Mouse (Mus musculus): ENCODE measurements around the gene Pla2g16. TPM values are rescaled to one million over a fixed set of nuclear protein-coding genes. Genes with fewer than 3 reads are reported as not detected.
A peak's percentile ranks its signal among the peaks of the same experiment; 100 is the strongest.

Gene Pla2g16
- 100 to 1,000 TPM; 102 to 122 TPM for total RNA-seq (2021)
- long read RNA-seq, experiment 1, transcript Pla2g16-203 (5 exons, 1,901 nt): minor isoform, 12 of 87 reads
- long read RNA-seq, experiment 1, transcript Pla2g16-201 (5 exons, 3,523 nt): major isoform, 55 of 87 reads
- long read RNA-seq, experiment 1, partial matches to known transcripts: 19 of 87 reads
- long read RNA-seq, experiment 1, other reads (novel, unspliced or antisense): 1 of 87 reads
- long read RNA-seq, experiment 2, transcript Pla2g16-203 (5 exons, 1,901 nt): minor isoform, 8 of 43 reads
- long read RNA-seq, experiment 2, transcript Pla2g16-201 (5 exons, 3,523 nt): major isoform, 23 of 43 reads
- long read RNA-seq, experiment 2, partial matches to known transcripts: 5 of 43 reads
- long read RNA-seq, experiment 2, other reads (novel, unspliced or antisense): 7 of 43 reads

DNA sequence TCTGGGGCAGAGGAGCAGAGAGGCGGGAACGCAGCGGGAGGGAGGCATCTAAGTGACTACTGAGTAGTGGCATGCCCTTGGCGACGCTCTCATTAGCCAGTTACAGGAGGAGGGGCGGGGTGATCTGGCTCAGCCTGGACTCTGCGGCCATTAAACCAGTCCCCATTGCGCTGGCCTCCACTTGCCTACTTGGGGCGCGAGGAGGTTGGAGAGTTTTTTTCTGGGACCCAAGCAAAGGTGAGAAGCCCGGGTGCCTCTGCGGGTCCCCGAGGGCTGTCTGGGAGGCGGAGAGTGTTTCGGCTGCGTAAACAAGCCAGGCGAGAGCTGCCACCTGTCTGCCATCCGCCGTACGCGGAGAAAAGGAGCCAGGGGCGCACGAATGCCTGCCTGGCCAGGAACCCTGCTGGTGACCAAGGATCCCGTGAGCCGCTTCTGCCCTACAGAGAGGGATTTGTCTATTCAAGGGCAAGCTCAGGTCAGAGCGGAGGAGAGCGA lies at the start of gene Pla2g16:
Gene Pla2g16, plus strand, starts transcription at position 132 of the 495 bp plus-strand sequence.
- peak; percentile 84 for DNase-seq (ENCODE audit: low spot score)

DNA sequence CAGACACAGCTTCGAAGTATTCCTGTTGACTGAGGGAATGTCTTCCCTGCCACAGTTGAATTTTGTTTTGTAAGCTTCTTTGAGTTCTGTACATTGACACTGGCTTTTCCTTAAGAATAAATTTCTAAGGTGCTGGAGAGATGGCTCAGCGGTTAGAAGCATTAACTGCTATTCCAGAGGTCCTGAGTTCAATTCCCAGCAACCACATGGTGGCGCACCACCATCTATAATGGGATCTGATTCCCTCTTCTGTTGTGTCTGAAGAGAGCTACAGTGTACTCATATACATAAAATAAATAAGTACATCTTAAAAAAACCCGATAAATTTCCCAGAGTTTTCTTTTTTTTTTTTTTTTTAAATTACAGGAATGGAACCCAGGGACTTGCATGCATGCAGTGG lies 49.2 kb upstream of the Pla2g16 start:
- no peak for DNase-seq (ENCODE audit: low spot score)

DNA sequence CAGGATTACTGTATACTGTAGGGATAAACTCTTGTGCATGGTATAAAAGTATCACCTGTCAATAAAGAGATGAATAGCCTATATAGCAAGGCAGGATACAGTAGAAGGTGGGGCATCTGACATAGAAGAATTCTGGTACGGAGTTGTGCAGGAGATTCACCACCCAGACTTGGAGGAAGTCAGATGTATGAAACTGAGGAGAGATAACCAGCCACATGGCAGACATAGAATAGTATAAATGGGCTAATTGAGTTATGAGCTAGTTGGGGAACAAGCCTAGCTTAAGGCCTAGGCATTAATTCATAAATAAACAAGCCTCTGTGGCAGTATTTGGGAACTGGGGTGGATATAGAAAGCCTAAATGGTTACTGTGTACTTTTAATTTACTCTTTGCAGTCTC lies 40.8 kb upstream of the Pla2g16 start:
- DNase-seq (ENCODE audit: low spot score): no peak

DNA sequence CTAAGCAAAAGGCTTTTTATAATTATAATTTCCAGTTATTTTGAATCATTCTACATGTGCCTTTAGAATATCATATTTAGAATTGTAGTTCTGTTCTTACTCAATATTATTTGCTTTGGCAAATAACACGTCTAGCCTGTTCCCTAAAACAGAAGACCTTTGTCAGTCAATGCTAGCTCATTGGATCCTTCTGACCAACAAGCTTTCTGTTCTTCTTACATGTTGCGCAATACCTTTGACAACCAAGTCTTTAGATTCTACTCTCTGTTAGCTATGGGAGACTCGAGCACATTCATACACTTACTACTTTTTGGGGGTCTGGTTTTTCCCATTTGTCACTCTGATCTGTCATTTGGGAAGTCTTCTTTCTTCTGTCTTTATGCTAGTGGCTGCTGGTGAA lies 35.6 kb upstream of the Pla2g16 start:
- no peak for DNase-seq (ENCODE audit: low spot score)

DNA sequence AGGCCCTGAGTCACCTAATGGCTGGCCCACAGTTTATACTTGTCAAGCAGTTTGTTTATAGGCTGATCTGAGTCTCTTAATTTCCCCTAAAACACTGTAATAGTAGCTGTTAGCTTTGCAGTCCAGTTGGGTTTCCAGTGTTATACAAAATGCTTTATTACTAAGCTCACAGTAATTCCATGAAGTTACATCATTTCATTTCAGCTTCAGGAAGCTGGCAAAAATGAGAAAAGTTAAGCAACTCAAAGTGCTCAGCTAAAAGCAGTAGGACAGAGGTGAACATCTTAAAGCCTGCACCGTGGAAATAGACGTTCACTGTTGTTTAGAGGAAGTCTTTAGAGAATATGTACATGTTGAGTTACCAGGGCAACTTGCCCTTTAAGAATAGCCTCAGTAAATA lies 34.4 kb upstream of the Pla2g16 start:
- DNase-seq (ENCODE audit: low spot score): no peak

DNA sequence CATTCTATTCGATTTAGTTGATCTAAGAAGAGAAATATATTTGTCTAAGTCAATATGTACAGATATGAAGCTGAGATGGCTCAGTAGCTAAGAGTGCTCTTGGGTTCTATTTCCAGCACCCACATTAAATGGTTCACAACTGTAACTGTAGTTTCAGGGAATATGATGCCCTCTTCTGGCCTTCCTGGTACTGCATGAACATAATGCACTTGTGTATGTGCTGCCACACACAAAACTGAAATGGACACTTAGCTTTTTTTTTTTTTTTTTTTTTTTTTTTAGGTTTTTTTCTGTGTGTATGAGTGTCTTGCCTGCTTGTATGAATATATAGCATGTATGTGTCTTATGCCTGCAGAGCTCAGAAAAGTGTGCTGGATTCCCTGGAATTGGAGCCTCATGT lies 34.0 kb upstream of the Pla2g16 start:
- DNase-seq (ENCODE audit: low spot score): no peak

DNA sequence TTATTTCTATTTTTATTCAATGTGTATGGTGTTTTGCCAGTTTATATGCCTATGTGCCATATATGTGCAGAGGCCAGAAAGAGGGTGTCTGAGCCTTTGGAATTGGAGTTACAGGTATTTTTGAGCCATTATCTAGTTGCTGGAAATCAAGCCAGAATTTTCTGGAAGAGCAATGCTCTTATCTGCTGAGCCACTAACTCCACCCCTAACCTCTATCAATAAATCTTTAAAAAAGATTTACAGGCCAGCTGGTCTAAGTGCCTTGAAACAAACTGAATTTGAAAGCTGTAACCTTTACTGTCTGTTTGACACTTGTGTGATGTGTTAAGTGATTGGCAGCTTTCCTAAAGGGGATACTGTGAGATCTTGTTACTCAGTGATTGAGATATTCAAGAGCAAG lies 33.5 kb upstream of the Pla2g16 start:
- no peak for DNase-seq (ENCODE audit: low spot score)

DNA sequence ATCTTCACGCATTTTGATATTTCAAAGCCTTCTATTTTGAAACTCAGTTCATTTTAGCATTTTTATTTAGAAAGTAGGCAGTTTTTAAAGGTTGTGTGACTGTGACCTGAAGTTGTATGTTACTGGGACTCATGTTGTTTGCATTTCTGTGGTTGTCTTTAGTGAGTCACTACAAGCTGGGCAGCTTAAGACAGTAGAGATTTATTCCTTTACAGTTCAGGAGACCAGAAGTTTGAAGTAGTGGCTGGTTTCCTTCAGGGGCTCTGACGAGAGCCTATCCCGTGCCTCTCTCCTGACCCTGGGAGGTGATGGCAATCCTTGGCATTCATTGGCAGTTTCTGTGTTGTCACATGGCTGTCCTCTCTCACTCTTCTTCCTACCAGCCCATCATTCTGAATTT lies 32.4 kb upstream of the Pla2g16 start:
- DNase-seq (ENCODE audit: low spot score): no peak

DNA sequence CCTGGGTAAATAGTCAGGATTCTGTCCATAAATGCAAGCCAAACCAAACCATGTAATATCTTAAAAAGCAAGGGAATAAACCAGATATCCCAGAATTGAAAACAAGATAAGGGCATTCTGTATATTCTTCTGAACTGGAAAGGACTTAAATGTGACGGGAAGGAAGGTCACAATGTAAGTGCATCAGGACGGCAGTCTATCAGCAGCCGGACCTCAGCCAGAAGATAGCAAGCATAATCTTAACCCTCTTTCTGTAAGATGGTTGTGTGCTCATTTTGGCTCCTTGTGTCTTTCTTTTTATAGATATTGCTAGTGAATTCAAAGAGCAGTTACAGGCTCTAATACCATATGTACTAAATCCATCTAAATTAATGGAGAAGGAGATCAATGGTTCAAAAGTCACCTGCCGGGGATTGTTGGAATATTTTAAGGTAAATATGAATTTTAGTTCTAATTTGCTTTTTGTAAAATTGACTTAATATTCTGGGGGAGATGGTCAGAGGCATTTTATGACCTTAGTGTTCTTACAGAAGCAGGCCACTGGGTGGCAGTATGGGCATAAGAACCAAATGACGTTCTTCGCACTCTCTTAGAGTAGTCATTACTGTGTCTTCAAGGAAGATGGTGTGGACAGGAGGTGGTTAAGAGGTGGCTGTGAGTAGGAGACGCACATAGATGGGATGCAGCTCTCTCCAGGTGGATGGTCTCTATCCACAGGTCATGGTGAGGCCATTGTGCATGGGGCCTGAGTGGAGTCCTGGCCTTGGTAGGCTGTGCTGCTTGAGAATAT lies 28.4 kb upstream of the Pla2g16 start:
- peak; percentile 67 for DNase-seq (ENCODE audit: low spot score)

DNA sequence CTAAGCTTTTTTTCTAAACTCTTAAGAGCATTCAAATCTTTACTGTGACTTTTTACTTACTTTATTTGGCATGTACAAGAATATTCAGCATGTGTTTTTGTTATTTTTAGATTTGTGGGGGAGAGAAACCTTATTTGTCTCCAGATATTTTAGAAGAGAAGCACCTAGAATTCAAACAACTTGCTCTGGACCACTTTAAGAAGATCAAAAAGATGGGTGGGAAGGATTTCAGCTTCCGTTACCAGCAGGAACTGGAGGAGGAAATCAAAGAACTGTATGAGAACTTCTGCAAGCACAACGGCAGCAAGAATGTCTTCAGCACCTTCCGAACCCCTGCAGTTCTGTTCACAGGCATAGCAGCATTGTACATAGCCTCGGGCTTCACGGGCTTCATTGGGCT lies 25.4 kb upstream of the Pla2g16 start:
- DNase-seq (ENCODE audit: low spot score): no peak

DNA sequence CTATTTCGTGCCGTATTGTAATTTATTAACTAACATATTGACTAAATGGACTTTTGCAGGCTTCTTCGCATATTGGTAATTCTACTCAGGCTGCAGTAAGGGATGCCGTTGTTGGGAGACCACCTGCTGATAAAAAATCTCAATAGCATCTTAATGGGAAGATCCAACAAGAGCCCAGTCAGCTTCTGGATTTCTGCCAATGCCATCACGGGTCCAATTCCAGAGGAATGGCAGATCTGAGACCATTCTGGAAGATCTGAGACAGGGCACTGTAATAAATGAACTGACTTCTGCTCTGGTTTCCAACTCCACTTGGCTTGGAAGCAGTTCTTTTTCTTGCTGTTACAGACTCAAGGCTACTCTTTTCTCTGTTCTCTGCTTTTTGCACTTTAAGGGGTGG lies 23.4 kb upstream of the Pla2g16 start:
- no peak for DNase-seq (ENCODE audit: low spot score)

DNA sequence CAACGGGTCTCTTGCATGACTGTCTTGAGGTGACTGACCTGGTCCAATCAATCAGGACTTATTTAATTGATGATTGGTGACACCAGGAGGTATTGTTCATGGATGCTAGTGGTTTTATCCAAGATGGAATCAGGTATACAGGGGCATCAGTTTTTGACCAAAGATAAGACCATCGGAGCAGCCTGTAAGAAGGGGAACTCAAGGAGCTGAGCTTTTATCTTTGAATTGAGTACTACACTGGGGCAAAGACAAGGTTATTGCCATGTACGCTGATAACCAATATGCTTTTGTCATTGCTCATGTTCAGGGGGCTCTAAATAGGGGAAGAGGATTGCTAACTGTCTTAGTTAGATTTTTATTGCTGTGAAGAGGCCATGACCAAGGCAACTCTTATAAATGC lies 8.3 kb upstream of the Pla2g16 start:
- DNase-seq (ENCODE audit: low spot score): no peak

DNA sequence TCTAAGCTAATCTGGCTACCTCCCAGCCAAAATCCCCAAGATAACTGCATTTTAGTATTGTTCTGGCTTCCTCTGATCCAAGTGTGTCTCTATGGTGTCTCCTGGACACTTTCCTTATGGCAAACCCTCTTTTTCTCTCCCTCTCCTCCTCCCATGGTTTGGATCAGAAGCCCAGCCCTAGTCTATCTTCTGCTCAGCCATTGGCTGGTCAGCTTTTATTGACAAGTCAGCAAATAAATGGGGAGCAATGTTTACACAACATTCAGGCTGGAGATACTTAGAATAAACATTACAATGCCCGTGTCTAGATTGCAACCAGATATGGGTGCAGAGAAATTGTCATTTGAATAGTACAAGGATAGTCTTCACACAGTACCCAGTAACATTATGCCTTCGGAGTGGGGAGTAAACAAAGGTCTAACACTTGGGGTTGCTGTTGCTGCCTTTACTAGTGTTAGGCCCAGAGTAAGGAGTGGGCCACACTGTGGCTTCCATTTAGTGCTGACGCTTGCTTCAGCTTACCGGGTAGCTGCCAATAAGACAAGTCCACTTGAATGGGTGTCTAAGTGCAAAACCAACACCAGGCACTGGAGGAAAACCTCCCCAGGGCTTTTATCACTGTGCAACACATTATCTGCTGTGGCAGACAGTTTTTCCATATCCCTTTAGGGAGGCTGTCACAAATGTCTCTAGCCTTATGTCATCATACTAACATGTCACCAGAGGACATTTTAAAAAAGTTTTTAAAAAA lies 5.5 kb upstream of the Pla2g16 start:
- no peak for DNase-seq (ENCODE audit: low spot score)

DNA sequence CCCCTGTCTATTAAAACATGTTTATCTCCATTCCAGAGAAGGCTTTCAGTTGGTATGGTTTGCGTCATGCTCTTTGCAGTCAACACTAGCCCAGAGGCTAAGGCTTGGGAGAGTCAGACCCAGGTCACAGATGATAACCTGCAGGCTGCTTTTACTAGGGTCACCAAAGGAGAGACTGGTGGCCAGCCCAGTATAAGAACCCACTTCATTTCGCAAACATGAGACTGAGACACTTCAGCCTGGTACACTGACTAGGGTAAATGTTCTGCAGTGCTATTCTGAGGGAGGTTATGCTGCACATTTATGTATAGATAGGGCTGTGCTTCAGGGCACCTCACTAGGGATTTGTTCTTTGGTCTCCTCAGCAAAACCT lies 5.0 kb upstream of the Pla2g16 start:
- no peak for DNase-seq (ENCODE audit: low spot score)

DNA sequence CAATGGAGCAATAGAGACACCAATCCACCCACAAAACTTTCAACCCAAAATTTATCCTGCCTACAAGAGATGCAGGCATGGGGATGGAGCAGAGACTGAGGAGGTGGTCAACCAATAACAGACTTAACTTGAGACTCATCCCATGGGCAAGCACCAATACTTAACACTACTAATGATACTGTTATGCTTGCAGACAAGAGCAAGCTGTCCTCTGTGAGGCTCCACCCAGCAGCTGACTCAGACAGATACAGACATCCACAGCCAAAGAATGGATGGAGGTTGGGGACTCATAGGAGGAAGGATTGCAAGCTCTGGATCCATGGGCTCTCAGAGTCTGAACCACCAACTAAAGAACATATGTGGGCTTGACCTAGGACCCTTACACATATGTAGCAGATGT lies 3.8 kb upstream of the Pla2g16 start:
- DNase-seq (ENCODE audit: low spot score): no peak

DNA sequence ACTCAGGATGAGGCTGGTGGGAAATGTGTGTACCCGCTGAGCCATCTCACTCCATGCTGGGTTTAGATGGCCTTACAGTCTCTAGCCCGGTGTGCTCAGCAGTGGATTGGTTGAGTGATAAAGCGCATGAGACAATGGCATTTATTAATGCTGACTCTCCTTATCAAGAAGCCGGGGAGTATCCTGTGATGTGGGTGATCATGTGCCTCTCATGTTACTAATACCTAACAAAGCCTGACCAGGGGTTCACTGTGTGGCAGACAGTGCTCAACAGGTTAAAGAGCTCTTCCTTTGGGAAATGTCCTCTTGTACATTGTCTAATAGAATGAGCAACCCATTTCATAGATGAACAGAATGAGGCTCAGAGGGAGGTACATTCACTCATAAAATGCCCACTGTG lies 2.4 kb upstream of the Pla2g16 start:
- DNase-seq (ENCODE audit: low spot score): no peak

DNA sequence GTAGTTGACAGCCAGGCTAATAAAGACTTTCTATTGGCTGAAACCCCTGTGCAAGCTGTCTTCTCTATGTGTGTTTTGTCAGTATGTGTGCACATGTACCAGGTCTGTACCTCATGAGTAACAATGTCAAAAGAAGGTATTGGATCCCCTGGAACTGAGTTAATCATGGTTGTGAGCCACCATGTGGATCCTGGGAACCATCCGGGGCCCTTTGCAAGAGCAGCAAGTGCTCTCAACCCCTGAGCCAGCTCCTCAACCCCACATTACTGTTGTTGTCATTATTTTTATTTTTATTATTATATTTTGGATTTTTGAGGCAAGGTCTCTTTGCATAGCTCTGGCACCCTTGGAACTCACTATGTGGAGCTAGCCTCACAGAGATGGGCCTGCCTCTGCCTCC lies 618 bp upstream of the Pla2g16 start:
- no peak for DNase-seq (ENCODE audit: low spot score)

DNA sequence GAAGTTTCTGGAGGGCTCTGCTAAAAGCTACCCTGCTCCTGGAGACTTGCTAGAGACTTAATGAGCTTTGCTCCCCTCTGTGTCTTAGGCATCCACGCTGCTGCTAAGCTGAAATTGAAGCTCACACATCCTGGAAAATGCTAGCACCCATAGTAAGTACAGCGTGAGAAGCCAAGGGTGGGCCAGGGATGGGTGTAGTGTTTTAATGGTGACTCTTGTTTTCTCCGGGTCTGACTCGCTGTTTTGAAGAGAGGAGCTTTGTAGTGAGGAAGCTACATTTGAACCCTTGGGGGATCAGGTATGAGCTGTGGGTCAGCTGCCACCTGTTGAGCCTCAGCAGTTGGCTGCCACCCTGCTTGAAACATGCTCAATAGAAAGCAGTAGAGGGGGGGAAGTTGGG lies 585 bp downstream of the Pla2g16 start:
- DNase-seq (ENCODE audit: low spot score): no peak

DNA sequence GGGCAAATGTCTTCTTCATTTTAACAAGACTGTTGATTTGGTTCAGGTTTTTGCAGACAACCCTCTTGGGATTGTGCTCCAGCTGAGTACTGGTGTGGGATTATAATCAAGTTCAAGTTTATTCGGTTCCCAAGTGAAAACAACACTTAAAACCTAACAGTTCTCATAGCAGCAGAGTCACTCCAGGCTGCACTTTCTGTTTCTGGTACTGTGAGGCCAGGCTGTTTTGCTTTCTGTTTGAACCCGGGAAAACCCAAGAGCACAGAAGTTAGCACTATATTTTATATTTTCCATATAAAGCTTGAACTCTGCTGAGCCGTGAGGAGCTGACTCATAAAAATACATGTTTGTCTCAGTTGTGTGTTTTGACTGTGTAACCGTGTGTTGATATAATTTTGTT lies 1.4 kb downstream of the Pla2g16 start:
- no peak for DNase-seq (ENCODE audit: low spot score)

DNA sequence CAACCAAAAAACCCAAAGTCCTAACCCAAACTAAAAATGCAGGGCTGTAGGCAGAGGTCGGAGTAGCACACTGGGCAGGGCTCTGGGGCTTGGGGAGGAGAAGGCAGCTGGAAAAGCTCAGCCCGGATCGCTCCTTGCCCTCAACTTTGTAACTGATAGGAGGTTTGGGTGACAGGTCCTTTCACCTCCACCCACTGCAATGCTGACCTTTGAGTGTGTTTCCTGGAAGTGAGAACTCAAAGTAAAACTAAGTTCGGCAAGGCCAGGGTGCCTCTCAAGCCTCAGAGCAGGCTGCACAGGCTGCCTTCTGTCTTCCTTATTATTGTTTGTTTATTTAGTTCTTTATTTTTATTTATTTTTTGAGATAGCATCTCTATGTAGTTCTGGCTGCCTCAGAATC lies 2.7 kb downstream of the Pla2g16 start:
- DNase-seq (ENCODE audit: low spot score): no peak

DNA sequence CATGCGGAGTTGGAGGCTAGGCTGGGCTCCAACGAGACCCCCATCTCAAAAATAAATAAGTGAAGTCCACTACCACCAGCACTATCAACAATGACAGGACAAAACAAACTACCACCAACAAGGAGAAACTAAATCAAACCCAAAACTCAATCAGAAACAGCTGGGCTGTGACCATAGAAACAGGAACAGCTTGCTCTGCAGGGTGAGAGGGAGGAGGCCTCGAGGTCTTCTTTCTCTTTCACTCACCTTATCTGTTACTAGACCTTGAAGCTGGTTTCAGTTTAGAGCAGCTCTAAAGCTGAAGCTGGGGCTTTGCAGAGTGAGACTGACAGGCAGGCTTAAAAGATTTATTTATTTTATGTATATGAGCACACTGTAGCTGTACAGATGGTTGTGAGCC lies 4.2 kb downstream of the Pla2g16 start:
- no peak for DNase-seq (ENCODE audit: low spot score)

DNA sequence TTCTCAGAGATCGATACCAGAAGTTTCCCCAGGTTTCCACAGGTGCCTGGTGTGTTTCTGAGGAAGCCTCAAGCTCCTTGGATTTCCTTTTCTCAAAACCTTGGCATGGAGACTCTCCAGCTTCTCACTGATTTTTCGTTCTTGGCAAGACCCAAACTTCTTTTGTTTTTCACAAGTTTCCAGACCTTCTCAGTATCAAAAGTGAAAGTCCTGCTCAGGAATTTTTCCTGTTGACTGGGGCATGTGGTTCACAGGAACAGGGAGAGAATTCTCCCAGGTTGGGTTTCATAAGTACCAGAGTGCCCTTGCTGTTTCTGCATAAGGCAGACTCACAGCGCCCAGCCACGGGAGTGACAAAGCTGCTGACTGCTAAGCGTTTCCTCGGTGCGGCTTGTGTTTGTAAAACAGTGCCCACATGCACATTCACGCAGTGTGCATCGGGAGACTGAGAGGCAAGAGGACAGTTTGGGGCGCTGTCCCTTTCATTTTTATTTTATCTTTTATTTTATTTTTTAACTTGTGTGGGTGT lies 5.4 kb downstream of the Pla2g16 start:
- DNase-seq (ENCODE audit: low spot score): no peak

All from gastrocnemius, adult 18-20 months (tissue).